Comparison of ENCODE assay signal across 7 mouse cellular contexts in genomic region chr7:127214981-127215871, GRCm38 (mm10). TPM values are rescaled to one million over a fixed set of nuclear protein-coding genes. Genes with fewer than 3 reads are reported as not detected.
DNase-seq lines count a peak whose midpoint lies in the region; TF ChIP-seq lines count a peak whose summit lies in the region.

No protein-coding gene starts in this region.

- no peak overlapping the region for H3K4me3 ChIP-seq in MEL (ENCODE audit: control insufficient read depth in 1 of 2, insufficient read depth in 1 of 2, low read depth in 2 of 2, low read length in 2 of 2)
- no peak overlapping the region for H3K4me3 ChIP-seq in bone marrow macrophage, adult 2 months (ENCODE audit: insufficient read depth, low read length)
- H3K4me3 ChIP-seq in megakaryocyte, embryonic 14.5 days (replicated peaks) = peak overlapping the region; percentile 53
- H3K4me3 ChIP-seq in spleen, adult 2 months (ENCODE audit: extremely low read depth, insufficient read depth, insufficient read length) = peak overlapping the region; percentile 21; the same call in 1 of the 2 replicates

- no peak for TF ChIP-seq EP300 in MEL (IDR thresholded peaks at IDR 0.05; ENCODE audit: low read depth in 1 of 2, low read length in 2 of 2)

- H3K9me3 ChIP-seq in MEL (replicated peaks; ENCODE audit: insufficient read depth, low read length) = no peaks in the 10 kb centered on the region
- no peaks in the 10 kb centered on the region for H3K9me3 ChIP-seq in megakaryocyte, embryonic 14.5 days

- H3K4me1 ChIP-seq in MEL (ENCODE audit: control insufficient read depth in 1 of 2, insufficient read depth in 2 of 2, low read length in 2 of 2) = peaks cover 23 to 43% of the 10 kb centered on the region in 2 experiments
- peaks cover 4% of the 10 kb centered on the region for H3K4me1 ChIP-seq in bone marrow macrophage, adult 2 months (ENCODE audit: control insufficient read depth, insufficient read depth, low read length)
- H3K4me1 ChIP-seq in megakaryocyte, embryonic 14.5 days = peaks cover 98% of the 10 kb centered on the region
- peaks cover 34% of the 10 kb centered on the region; the same call in 1 of the 2 replicates for H3K4me1 ChIP-seq in spleen, adult 2 months (ENCODE audit: control insufficient read depth, insufficient read depth, insufficient read length)

- peak; percentile 77 to 89 (median 87) for TF ChIP-seq CTCF in MEL (IDR thresholded peaks at IDR 0.05 in 2 of 3, conservative IDR thresholded peaks at IDR 0.05 in 1 of 3; ENCODE audit: control insufficient read depth in 1 of 3, insufficient read depth in 1 of 3, low read depth in 2 of 3, low read length in 3 of 3, poor library complexity in 1 of 3, severe bottlenecking in 1 of 3)
- TF ChIP-seq CTCF in bone marrow macrophage, adult 2 months (IDR thresholded peaks at IDR 0.05; ENCODE audit: low read depth, low read length) = peak; percentile 85
- TF ChIP-seq CTCF in spleen, adult 2 months (IDR thresholded peaks at IDR 0.05; ENCODE audit: extremely low read depth, insufficient read depth, insufficient read length, insufficient replicate concordance) = peak; percentile 85; the same call in 1 of the 2 replicates

- intact Hi-C loops in heart, postnatal 14 days (cut with DNase I) = loop anchor here (2.0 kb wide), 1 partner anchor 14 kb away; no protein-coding TSS in a partner anchor

- peak; percentile 44 for TF ChIP-seq RAD21 in MEL (IDR thresholded peaks at IDR 0.05; ENCODE audit: low read depth, low read length)

- no peak overlapping the region for H3K9ac ChIP-seq in MEL (ENCODE audit: control insufficient read depth, low read depth, low read length, poor library complexity, severe bottlenecking)

- DNase-seq in MEL (ENCODE audit: low read depth, low spot score) = peak; percentile 82
- DNase-seq in fibroblast of lung, adult 2 months (ENCODE audit: low read depth) = peak; percentile 33
- peak; percentile 57 to 74 for DNase-seq in heart, postnatal 14 days
- peak; percentile 73 to 77 for DNase-seq in kidney, postnatal 36 days
- peak in 1 of 2 experiments; percentile 66 for DNase-seq in spleen, adult 2 months (ENCODE audit: low read depth in 1 of 2, low spot score in 2 of 2)

- H3K36me3 ChIP-seq in MEL (ENCODE audit: control insufficient read depth in 1 of 2, insufficient read depth in 2 of 2, low read length in 2 of 2) = peaks cover 0 to 23% of the 10 kb centered on the region in 2 experiments; a peak in 2 of 4 replicates
- H3K36me3 ChIP-seq in megakaryocyte, embryonic 14.5 days (replicated peaks; ENCODE audit: low read length) = peaks cover 39% of the 10 kb centered on the region
- H3K36me3 ChIP-seq in spleen, adult 2 months (ENCODE audit: control insufficient read depth, insufficient read depth, low read length) = peaks cover 17% of the 10 kb centered on the region

- WGBS in spleen, adult 2 months = 48% methylated on average over 33 of the region's 33 CpGs

- H3K79me2 ChIP-seq in MEL (ENCODE audit: control insufficient read depth, insufficient read depth, low read length, poor library complexity) = peaks cover 3% of the 10 kb centered on the region

- H3K27me3 ChIP-seq in MEL (ENCODE audit: control insufficient read depth in 1 of 2, insufficient read depth in 2 of 2, low read length in 2 of 2) = no peaks in the 10 kb centered on the region
- H3K27me3 ChIP-seq in megakaryocyte, embryonic 14.5 days (replicated peaks) = no peaks in the 10 kb centered on the region
- H3K27me3 ChIP-seq in spleen, adult 2 months (ENCODE audit: control insufficient read depth, insufficient read depth, low read length) = no peaks in the 10 kb centered on the region

- no peak for TF ChIP-seq POLR2A in MEL (IDR thresholded peaks at IDR 0.05; ENCODE audit: control insufficient read depth in 1 of 2, insufficient read depth in 1 of 2, low read depth in 1 of 2, low read length in 2 of 2, poor library complexity in 1 of 2)
- no peak for TF ChIP-seq POLR2A in bone marrow macrophage, adult 2 months (IDR thresholded peaks at IDR 0.05; ENCODE audit: borderline replicate concordance, low read depth, low read length)
- TF ChIP-seq POLR2A in spleen, adult 2 months (IDR thresholded peaks at IDR 0.05; ENCODE audit: low read depth, low read length) = no peak

- no peak overlapping the region for H3K27ac ChIP-seq in MEL (ENCODE audit: control insufficient read depth, low read depth, low read length)
- H3K27ac ChIP-seq in bone marrow macrophage, adult 2 months (ENCODE audit: insufficient read depth, low read depth, low read length) = no peak overlapping the region
- H3K27ac ChIP-seq in spleen, adult 2 months (ENCODE audit: insufficient read depth, low read length) = peak overlapping the region; percentile 34; the same call in 1 of the 2 replicates

TF ChIP-seq in MEL, 35 proteins besides CTCF, POLR2A, EP300 and RAD21:
- TF ChIP-seq GABPA (IDR thresholded peaks at IDR 0.05; ENCODE audit: low read depth, low read length) (no peak), NRF1 (IDR thresholded peaks at IDR 0.05; ENCODE audit: insufficient read depth, low read depth, low read length, poor library complexity, severe bottlenecking) (no peak), JUND (IDR thresholded peaks at IDR 0.05; ENCODE audit: low read depth, low read length) (no peak), GATA1 (IDR thresholded peaks at IDR 0.05; ENCODE audit: low read depth, low read length) (no peak), SMC3 (IDR thresholded peaks at IDR 0.05; ENCODE audit: low read depth, low read length) (peak; percentile 57), ELF1 (IDR thresholded peaks at IDR 0.05; ENCODE audit: low read depth, low read length) (0 out of 2 replicates have a peak, but pooled peaks have one; percentile 27), USF1 (IDR thresholded peaks at IDR 0.05; ENCODE audit: low read depth, low read length) (no peak), KAT2A (conservative IDR thresholded peaks at IDR 0.05; ENCODE audit: low read depth, low read length) (no peak)

RNA-seq across cellular contexts. Expression of gene Mylpf, which starts 6.5 kb away (rescaled TPM):
- total RNA-seq in MEL (2012; rRNA removed) = 8.3 and 11.2 TPM in 2 replicates
- 1 to 10 TPM in 1 of 2 experiments, not detected in 1; 9.1 TPM for polyA plus RNA-seq in MEL (2012; ENCODE audit: insufficient read depth in 1 of 2, insufficient read length in 2 of 2, low read depth in 1 of 2, low replicate concordance in 2 of 2, missing spikeins in 1 of 2)
- polyA plus RNA-seq in bone marrow macrophage, adult 2 months (2012; ENCODE audit: insufficient read depth, insufficient read length, missing spikeins) = 3.9 and 6.9 TPM in 2 replicates
- total RNA-seq in heart, postnatal 14 days (2021) = 1 to 10 TPM; 1.1 to 4.2 TPM
- polyA plus RNA-seq in megakaryocyte, embryonic 14.5 days (2012; ENCODE audit: insufficient read depth, low replicate concordance) = 4.7 TPM in 1 of 2 replicates, not detected in the other
- polyA plus RNA-seq in spleen, adult 2 months (2012; rRNA removed) = 1.2 and 5.2 TPM in 2 replicates

RNA-seq across cellular contexts. Expression of gene Tbc1d10b, which starts 7.0 kb away (rescaled TPM):
- 37.4 and 43.3 TPM in 2 replicates for total RNA-seq in MEL (2012; rRNA removed)
- polyA plus RNA-seq in MEL (2012; ENCODE audit: insufficient read depth in 1 of 2, insufficient read length in 2 of 2, low read depth in 1 of 2, low replicate concordance in 2 of 2, missing spikeins in 1 of 2) = 10 to 100 TPM in 1 of 2 experiments, not detected in 1; 70.3 TPM
- 67.2 and 71.7 TPM in 2 replicates for polyA plus RNA-seq in bone marrow macrophage, adult 2 months (2012; ENCODE audit: insufficient read depth, insufficient read length, missing spikeins)
- total RNA-seq in heart, postnatal 14 days (2021) = 10 to 100 TPM; 29.2 to 30.5 TPM
- polyA plus RNA-seq in megakaryocyte, embryonic 14.5 days (2012; ENCODE audit: insufficient read depth, low replicate concordance) = 83.3 and 137 TPM in 2 replicates
- 33.0 and 34.3 TPM in 2 replicates for polyA plus RNA-seq in spleen, adult 2 months (2012; rRNA removed)

RNA-seq across cellular contexts. Expression of gene Zfp553, which starts 17.6 kb away (rescaled TPM):
- 13.9 and 14.6 TPM in 2 replicates for total RNA-seq in MEL (2012; rRNA removed)
- polyA plus RNA-seq in MEL (2012; ENCODE audit: insufficient read depth in 1 of 2, insufficient read length in 2 of 2, low read depth in 1 of 2, low replicate concordance in 2 of 2, missing spikeins in 1 of 2) = 10 to 100 TPM in 1 of 2 experiments, not detected in 1; 19.0 TPM
- polyA plus RNA-seq in bone marrow macrophage, adult 2 months (2012; ENCODE audit: insufficient read depth, insufficient read length, missing spikeins) = 6.5 and 6.8 TPM in 2 replicates
- 1 to 10 TPM; 6.9 to 7.0 TPM for total RNA-seq in heart, postnatal 14 days (2021)
- polyA plus RNA-seq in megakaryocyte, embryonic 14.5 days (2012; ENCODE audit: insufficient read depth, low replicate concordance) = 10.8 and 17.3 TPM in 2 replicates
- 9.2 and 12.9 TPM in 2 replicates for polyA plus RNA-seq in spleen, adult 2 months (2012; rRNA removed)

RNA-seq across cellular contexts. Expression of gene Sept1, which starts 17.7 kb away (rescaled TPM):
- 30.6 and 41.3 TPM in 2 replicates for total RNA-seq in MEL (2012; rRNA removed)
- 100 to 1,000 TPM in 1 of 2 experiments, not detected in 1; 116 TPM for polyA plus RNA-seq in MEL (2012; ENCODE audit: insufficient read depth in 1 of 2, insufficient read length in 2 of 2, low read depth in 1 of 2, low replicate concordance in 2 of 2, missing spikeins in 1 of 2)
- polyA plus RNA-seq in bone marrow macrophage, adult 2 months (2012; ENCODE audit: insufficient read depth, insufficient read length, missing spikeins) = 2.9 and 5.8 TPM in 2 replicates
- 10 to 100 TPM in 1 of 2 experiments, 1 to 10 TPM in 1; 7.5 to 18.8 TPM for total RNA-seq in heart, postnatal 14 days (2021)
- polyA plus RNA-seq in megakaryocyte, embryonic 14.5 days (2012; ENCODE audit: insufficient read depth, low replicate concordance) = 369 and 529 TPM in 2 replicates
- polyA plus RNA-seq in spleen, adult 2 months (2012; rRNA removed) = 280 and 335 TPM in 2 replicates

RNA-seq across cellular contexts. Expression of gene Cd2bp2, which starts 19.4 kb away (rescaled TPM):
- 55.6 and 64.8 TPM in 2 replicates for total RNA-seq in MEL (2012; rRNA removed)
- polyA plus RNA-seq in MEL (2012; ENCODE audit: insufficient read depth in 1 of 2, insufficient read length in 2 of 2, low read depth in 1 of 2, low replicate concordance in 2 of 2, missing spikeins in 1 of 2) = 10 to 100 TPM in 1 of 2 experiments, not detected in 1; 56.7 TPM
- polyA plus RNA-seq in bone marrow macrophage, adult 2 months (2012; ENCODE audit: insufficient read depth, insufficient read length, missing spikeins) = 58.0 and 58.5 TPM in 2 replicates
- 10 to 100 TPM; 38.0 to 43.7 TPM for total RNA-seq in heart, postnatal 14 days (2021)
- 13.5 and 43.5 TPM in 2 replicates for polyA plus RNA-seq in megakaryocyte, embryonic 14.5 days (2012; ENCODE audit: insufficient read depth, low replicate concordance)
- polyA plus RNA-seq in spleen, adult 2 months (2012; rRNA removed) = 22.7 and 26.4 TPM in 2 replicates

Comparison
In these comparisons a context has a peak if more than half of its experiments do, and no peak if none do; other contexts are left out.
1. H3K4me3 ChIP-seq: peak in megakaryocyte, embryonic 14.5 days (single experiment) and spleen, adult 2 months (single experiment); none in MEL (0 of 2) and bone marrow macrophage, adult 2 months (single experiment).
2. Peak in every context shown above with its lines, with median percentiles within 50 percentile points of each other: CTCF ChIP-seq.